Mouse (Mus musculus): ENCODE results near the gene Snn.

DNA sequence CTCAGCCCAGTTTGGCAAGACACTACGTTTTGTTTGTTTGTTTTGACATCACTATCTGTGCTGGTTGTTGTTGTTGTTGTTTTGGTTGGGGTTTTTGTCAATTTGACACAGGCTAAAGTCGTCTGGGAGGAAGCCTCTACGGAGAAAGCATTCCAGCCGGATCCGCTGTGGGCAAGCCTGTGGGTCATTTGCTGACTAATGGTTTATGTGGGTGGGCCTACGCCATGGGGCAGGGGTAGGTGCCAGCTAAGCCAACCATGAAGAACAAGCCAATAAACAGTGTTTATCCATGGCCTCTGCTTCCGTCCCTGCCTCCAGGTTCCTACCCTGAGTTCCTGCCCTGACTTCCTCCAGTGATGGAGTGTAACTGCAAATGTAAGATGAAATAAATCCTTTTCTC lies 32.5 kb upstream of the Snn start:
- TF ChIP-seq POLR2A (IDR thresholded peaks at IDR 0.05; ENCODE audit: low read depth, low read length) (no peak), CTCF (IDR thresholded peaks at IDR 0.05; ENCODE audit: borderline replicate concordance, insufficient read depth, low read length) (no peak)

Measured in embryonic fibroblast, embryonic 13.5 days (primary cell).